Mouse (Mus musculus): ENCODE data around the gene Trmt10a. TPM values are rescaled to one million over a fixed set of nuclear protein-coding genes. Genes with fewer than 3 reads are reported as not detected.

Gene Trmt10a
- total and polyA plus RNA-seq, 3 experiments, result 0.47 to 3.8 (median 3.2) TPM

DNA sequence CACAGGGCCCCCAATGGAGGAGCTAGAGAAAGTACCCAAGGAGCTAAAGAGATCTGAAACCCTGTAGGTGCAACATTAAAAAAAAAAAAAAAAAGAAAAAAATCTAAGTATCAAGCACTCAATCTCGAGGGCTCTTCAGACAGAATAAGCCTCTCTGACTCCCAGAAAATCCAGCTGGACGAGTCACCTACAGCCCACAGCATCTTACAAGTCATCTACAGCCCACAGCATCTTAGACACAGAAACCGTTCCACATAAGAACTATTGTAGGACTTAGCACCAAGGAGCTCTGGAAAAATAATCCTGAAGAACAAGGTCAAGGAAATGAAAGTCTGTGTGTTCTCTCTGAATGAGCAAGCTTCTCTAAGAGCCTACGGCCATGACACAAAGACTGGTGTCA is 41.3 kb upstream of the Trmt10a start:
- H3K36me3 ChIP-seq (ENCODE audit: control insufficient read depth, insufficient read depth, low read length), result peaks cover 3% of the 10 kb centered on the region
- no peak overlapping the region for H3K9ac ChIP-seq (ENCODE audit: low read depth, low read length)
- intact Hi-C loops (cut with DNase I), result no loop called here
- no peak for TF ChIP-seq CTCF (IDR thresholded peaks at IDR 0.05)
- no peak for TF ChIP-seq EP300 (IDR thresholded peaks at IDR 0.05; ENCODE audit: insufficient read depth, low read depth, low read length)
- TF ChIP-seq POLR2A (IDR thresholded peaks at IDR 0.05; ENCODE audit: insufficient read depth, low read depth, low read length), result no peak
- no peaks in the 10 kb centered on the region for H3K27me3 ChIP-seq (ENCODE audit: control insufficient read depth, insufficient read depth, low read length)
- DNase-seq, result no peak
- 89% methylated on average over 4 of the region's 4 CpGs for WGBS
- H3K4me1 ChIP-seq (ENCODE audit: control insufficient read depth, insufficient read depth, low read length), result no peaks in the 10 kb centered on the region
- no peaks in the 10 kb centered on the region for H3K79me2 ChIP-seq (replicated peaks; ENCODE audit: control insufficient read depth, insufficient read depth, low read length)
- no peak overlapping the region for H3K4me3 ChIP-seq
- no peak overlapping the region for H3K27ac ChIP-seq

- no peak overlapping the region for H3K4me3 ChIP-seq
- WGBS, result 93% methylated on average over 4 of the region's 4 CpGs
- H3K36me3 ChIP-seq (ENCODE audit: control insufficient read depth, insufficient read depth, low read length), result peaks cover 3% of the 10 kb centered on the region
- H3K27me3 ChIP-seq (ENCODE audit: control insufficient read depth, insufficient read depth, low read length), result no peaks in the 10 kb centered on the region
- intact Hi-C loops (cut with DNase I), result no loop called here
- H3K27ac ChIP-seq, result no peak overlapping the region
- DNase-seq, result no peak
- TF ChIP-seq CTCF (IDR thresholded peaks at IDR 0.05), result no peak
- TF ChIP-seq EP300 (IDR thresholded peaks at IDR 0.05; ENCODE audit: insufficient read depth, low read depth, low read length), result no peak
- no peak for TF ChIP-seq POLR2A (IDR thresholded peaks at IDR 0.05; ENCODE audit: insufficient read depth, low read depth, low read length)
- H3K9ac ChIP-seq (ENCODE audit: low read depth, low read length), result no peak overlapping the region
- no peaks in the 10 kb centered on the region for H3K79me2 ChIP-seq (replicated peaks; ENCODE audit: control insufficient read depth, insufficient read depth, low read length)
- no peaks in the 10 kb centered on the region for H3K4me1 ChIP-seq (ENCODE audit: control insufficient read depth, insufficient read depth, low read length)
These were observed 39.6 kb upstream of the Trmt10a start for GRCm38 (mm10) chr3:138103690-138104089.

GRCm38 (mm10) chr3:138105056-138105455 is 38.2 kb upstream of the Trmt10a start:
- Histone ChIP-seq H3K4me1 (ENCODE audit: control insufficient read depth, insufficient read depth, low read length) (no peaks in the 10 kb centered on the region), H3K27me3 (ENCODE audit: control insufficient read depth, insufficient read depth, low read length) (no peaks in the 10 kb centered on the region), H3K27ac (no peak overlapping the region), H3K36me3 (ENCODE audit: control insufficient read depth, insufficient read depth, low read length) (peaks cover 3% of the 10 kb centered on the region), H3K9ac (ENCODE audit: low read depth, low read length) (no peak overlapping the region), H3K79me2 (replicated peaks; ENCODE audit: control insufficient read depth, insufficient read depth, low read length) (no peaks in the 10 kb centered on the region), H3K4me3 (no peak overlapping the region)
- TF ChIP-seq CTCF (IDR thresholded peaks at IDR 0.05) (no peak), POLR2A (IDR thresholded peaks at IDR 0.05; ENCODE audit: insufficient read depth, low read depth, low read length) (no peak), EP300 (IDR thresholded peaks at IDR 0.05; ENCODE audit: insufficient read depth, low read depth, low read length) (no peak)
- intact Hi-C loops (cut with DNase I), result no loop called here
- DNase-seq, result no peak
- 52% methylated on average over 5 of the region's 5 CpGs for WGBS

DNA sequence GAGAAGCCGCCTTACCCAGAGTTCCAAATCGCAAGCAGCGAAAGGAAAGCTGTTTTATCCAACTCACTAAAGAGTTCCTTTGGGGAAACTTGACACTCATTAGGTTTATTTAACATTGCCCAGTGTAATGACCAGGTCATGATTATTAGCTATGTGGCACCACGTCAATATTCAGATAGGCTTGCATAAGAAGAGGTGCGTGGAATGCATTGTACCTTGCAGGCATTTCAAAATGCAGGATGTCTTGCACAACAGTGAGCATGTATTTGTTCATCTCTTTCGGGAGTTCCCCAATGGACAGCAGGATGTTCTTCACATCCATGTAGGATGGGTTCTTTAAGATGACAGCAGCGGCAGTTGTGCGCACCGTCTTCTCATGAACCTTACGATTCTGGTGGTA is 36.4 kb upstream of the Trmt10a start:
- TF ChIP-seq POLR2A (IDR thresholded peaks at IDR 0.05; ENCODE audit: insufficient read depth, low read depth, low read length) (no peak), CTCF (IDR thresholded peaks at IDR 0.05) (no peak), EP300 (IDR thresholded peaks at IDR 0.05; ENCODE audit: insufficient read depth, low read depth, low read length) (no peak)

DNA sequence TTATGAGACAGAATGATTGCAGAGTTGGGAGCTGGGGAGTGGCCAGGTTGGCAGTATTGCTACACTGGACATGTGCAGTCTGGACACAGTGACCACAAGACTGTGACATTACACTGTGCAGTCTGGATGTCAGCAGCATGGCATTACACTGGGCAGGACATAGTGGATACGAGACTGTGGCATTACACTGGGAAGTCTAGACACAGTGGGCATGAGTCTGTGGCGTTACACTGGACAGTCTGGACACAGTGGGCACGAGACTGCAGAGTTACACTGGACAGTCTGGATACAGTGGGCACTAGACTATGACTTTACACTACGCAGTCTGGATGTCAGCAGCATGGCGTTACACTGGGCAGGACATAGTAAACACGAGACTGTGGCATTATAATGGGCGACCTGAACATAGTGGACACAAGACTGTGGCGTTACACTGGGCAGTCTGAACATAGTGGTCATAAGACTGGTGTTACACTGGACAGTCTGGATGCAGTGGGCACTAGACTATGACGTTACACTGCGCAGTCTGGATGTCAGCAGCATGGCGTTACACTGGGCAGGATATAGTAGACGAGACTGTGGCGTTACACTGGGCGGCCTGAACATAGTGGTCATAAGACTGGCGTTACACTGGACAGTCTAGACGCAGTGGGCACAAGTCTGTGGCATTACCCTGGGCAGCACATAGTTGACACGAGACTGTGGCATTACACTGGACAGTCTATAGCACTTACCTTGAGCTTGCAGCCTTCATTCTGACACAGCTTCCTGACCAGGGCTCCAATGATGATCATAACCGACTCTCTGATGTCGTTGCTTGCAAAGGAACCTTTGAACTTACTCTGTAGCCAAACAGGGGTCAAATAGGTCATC is 32.1 kb upstream of the Trmt10a start:
- Histone ChIP-seq H3K9ac (ENCODE audit: low read depth, low read length) (no peak overlapping the region), H3K27me3 (ENCODE audit: control insufficient read depth, insufficient read depth, low read length) (no peaks in the 10 kb centered on the region), H3K4me3 (no peak overlapping the region), H3K79me2 (replicated peaks; ENCODE audit: control insufficient read depth, insufficient read depth, low read length) (no peaks in the 10 kb centered on the region), H3K36me3 (ENCODE audit: control insufficient read depth, insufficient read depth, low read length) (0 out of 2 replicates have a peak, but pooled peaks cover under 1% of the 10 kb centered on the region), H3K4me1 (ENCODE audit: control insufficient read depth, insufficient read depth, low read length) (no peaks in the 10 kb centered on the region; the same call in 1 of the 2 replicates), H3K27ac (no peak overlapping the region)
- WGBS, result 89% methylated on average over 19 of the region's 19 CpGs
- TF ChIP-seq POLR2A (IDR thresholded peaks at IDR 0.05; ENCODE audit: insufficient read depth, low read depth, low read length) (no peak), EP300 (IDR thresholded peaks at IDR 0.05; ENCODE audit: insufficient read depth, low read depth, low read length) (no peak), CTCF (IDR thresholded peaks at IDR 0.05) (no peak)
- intact Hi-C loops (cut with DNase I), result no loop called here
- DNase-seq, result no peak

More for the DNA sequence above, 36.4 kb upstream of the Trmt10a start:
- Histone ChIP-seq H3K27ac (no peak overlapping the region), H3K79me2 (replicated peaks; ENCODE audit: control insufficient read depth, insufficient read depth, low read length) (no peaks in the 10 kb centered on the region), H3K27me3 (ENCODE audit: control insufficient read depth, insufficient read depth, low read length) (no peaks in the 10 kb centered on the region), H3K9ac (ENCODE audit: low read depth, low read length) (no peak overlapping the region), H3K36me3 (ENCODE audit: control insufficient read depth, insufficient read depth, low read length) (peaks cover 3% of the 10 kb centered on the region), H3K4me1 (ENCODE audit: control insufficient read depth, insufficient read depth, low read length) (no peaks in the 10 kb centered on the region), H3K4me3 (no peak overlapping the region)
- DNase-seq, result no peak
- WGBS, result 96% methylated on average over 10 of the region's 10 CpGs
- intact Hi-C loops (cut with DNase I), result no loop called here

GRCm38 (mm10) chr3:138114106-138114505 is 29.1 kb upstream of the Trmt10a start:
- H3K27ac ChIP-seq, result no peak overlapping the region
- H3K4me3 ChIP-seq, result no peak overlapping the region
- WGBS, result 85% methylated on average over 17 of the region's 17 CpGs

More at GRCm38 (mm10) chr3:138114106-138114505, 29.1 kb upstream of the Trmt10a start:
- H3K27me3 ChIP-seq (ENCODE audit: control insufficient read depth, insufficient read depth, low read length), result no peaks in the 10 kb centered on the region
- peaks cover 10% of the 10 kb centered on the region for H3K36me3 ChIP-seq (ENCODE audit: control insufficient read depth, insufficient read depth, low read length)
- H3K9ac ChIP-seq (ENCODE audit: low read depth, low read length), result no peak overlapping the region
- peaks cover 7% of the 10 kb centered on the region; the same call in 1 of the 2 replicates for H3K4me1 ChIP-seq (ENCODE audit: control insufficient read depth, insufficient read depth, low read length)
- intact Hi-C loops (cut with DNase I), result no loop called here
- no peak for DNase-seq
- TF ChIP-seq POLR2A (IDR thresholded peaks at IDR 0.05; ENCODE audit: insufficient read depth, low read depth, low read length) (no peak), EP300 (IDR thresholded peaks at IDR 0.05; ENCODE audit: insufficient read depth, low read depth, low read length) (no peak), CTCF (IDR thresholded peaks at IDR 0.05) (no peak)
- H3K79me2 ChIP-seq (replicated peaks; ENCODE audit: control insufficient read depth, insufficient read depth, low read length), result no peaks in the 10 kb centered on the region
